Mouse (Mus musculus): ENCODE measurements around the gene Fam102a. TPM values are rescaled to one million over a fixed set of nuclear protein-coding genes. Genes with fewer than 3 reads are reported as not detected.

Gene Fam102a
- polyA plus RNA-seq, 1 experiment from 2014 or later: 13.1 TPM

DNA sequence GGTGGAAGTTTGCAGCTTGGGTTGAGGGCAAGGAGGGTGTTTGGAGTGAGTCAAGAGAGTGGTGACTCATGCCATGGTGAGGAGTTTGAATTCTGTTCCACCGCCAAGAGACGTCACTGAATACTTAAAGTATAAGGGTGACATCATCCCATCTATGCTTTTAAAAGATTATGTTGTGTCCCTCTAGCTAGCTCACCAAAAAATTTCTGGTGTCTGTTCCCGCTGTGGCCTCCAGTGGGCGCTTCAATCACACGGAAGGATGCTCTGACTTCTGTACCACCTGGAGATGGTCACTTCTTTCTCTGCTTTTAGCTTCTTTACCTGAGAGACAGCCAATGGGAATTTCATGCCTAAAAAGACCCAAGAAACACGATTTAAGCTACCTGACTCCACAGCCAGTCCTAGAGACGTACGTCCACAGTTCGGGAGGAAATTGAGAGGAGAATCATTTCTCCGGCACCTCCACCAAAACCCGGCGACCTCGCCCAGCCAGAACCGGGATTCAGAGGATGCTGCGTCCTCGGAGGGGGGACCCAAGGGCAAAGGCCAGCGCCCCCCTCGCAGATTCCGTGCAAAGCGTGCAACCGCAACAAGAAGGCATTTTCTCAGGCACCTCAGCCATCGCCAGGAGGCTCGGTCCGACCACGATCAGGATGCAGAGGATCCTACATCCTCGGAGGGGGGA, 39.9 kb downstream of the Fam102a start:
- peak; percentile 62 for DNase-seq (ENCODE audit: low spot score)
- no peaks in the 10 kb centered on the region for H3K9me3 ChIP-seq (ENCODE audit: control insufficient read depth, low read length)
- no peak overlapping the region for H3K27ac ChIP-seq (ENCODE audit: low read depth, low read length)
- WGBS: 2% methylated on average over 26 of the region's 26 CpGs
- H3K4me1 ChIP-seq (ENCODE audit: control insufficient read depth, insufficient read depth, low read length): peaks cover 7% of the 10 kb centered on the region
- peak overlapping the region; percentile 98 for H3K4me2 ChIP-seq (ENCODE audit: low read depth)
- peaks cover 16% of the 10 kb centered on the region; the same call in 1 of the 2 replicates for H3K27me3 ChIP-seq (ENCODE audit: control insufficient read depth, insufficient read depth, low read length)
- no peak for ATAC-seq (ENCODE audit: insufficient read depth, low FRiP score, low TSS enrichment)
- no peaks in the 10 kb centered on the region for H3K36me3 ChIP-seq (ENCODE audit: control insufficient read depth, insufficient read depth, low read length)
- peak overlapping the region; percentile 55 for H3K9ac ChIP-seq (ENCODE audit: low read length)
- H3K4me3 ChIP-seq (ENCODE audit: low read depth, low read length): peak overlapping the region; percentile 37

- Histone ChIP-seq H3K4me3 (ENCODE audit: low read depth, low read length) (peak within 1 kb of the TSS; percentile 37), H3K36me3 (ENCODE audit: control insufficient read depth, insufficient read depth, low read length) (no peaks in the 10 kb centered on the region), H3K4me2 (ENCODE audit: low read depth) (peak within 1 kb of the TSS; percentile 98), H3K9ac (ENCODE audit: low read length) (peak within 1 kb of the TSS; percentile 55), H3K27me3 (ENCODE audit: control insufficient read depth, insufficient read depth, low read length) (peaks cover 16% of the 10 kb centered on the region; the same call in 1 of the 2 replicates), H3K4me1 (ENCODE audit: control insufficient read depth, insufficient read depth, low read length) (peaks cover 7% of the 10 kb centered on the region), H3K9me3 (ENCODE audit: control insufficient read depth, low read length) (no peaks in the 10 kb centered on the region), H3K27ac (ENCODE audit: low read depth, low read length) (no peak within 1 kb of the TSS)
- WGBS: 6% methylated on average over 28 of the region's 28 CpGs
- ATAC-seq (ENCODE audit: insufficient read depth, low FRiP score, low TSS enrichment) (peak; percentile 78), DNase-seq (ENCODE audit: low spot score) (peak; percentile 75)
Observed at GRCm38 (mm10) chr2:32575586-32576160, 40.5 kb downstream of the Fam102a start, which contains the start of gene 9430097D07Rik. Gene 9430097D07Rik, minus strand, starts transcription at chr2:32575684.

GRCm38 (mm10) chr2:32576532-32576931, 41.4 kb downstream of the Fam102a start:
- no peak for ATAC-seq (ENCODE audit: insufficient read depth, low FRiP score, low TSS enrichment)
- no peak overlapping the region for H3K9ac ChIP-seq (ENCODE audit: low read length)

GRCm38 (mm10) chr2:32578146-32579046, 43.3 kb downstream of the Fam102a start:
- Histone ChIP-seq H3K27me3 (ENCODE audit: control insufficient read depth, insufficient read depth, low read length) (peaks cover 16% of the 10 kb centered on the region; the same call in 1 of the 2 replicates), H3K4me3 (ENCODE audit: low read depth, low read length) (no peak overlapping the region), H3K36me3 (ENCODE audit: control insufficient read depth, insufficient read depth, low read length) (no peaks in the 10 kb centered on the region), H3K9me3 (ENCODE audit: control insufficient read depth, low read length) (no peaks in the 10 kb centered on the region), H3K4me1 (ENCODE audit: control insufficient read depth, insufficient read depth, low read length) (0 out of 2 replicates have a peak, but pooled peaks cover 2% of the 10 kb centered on the region), H3K4me2 (ENCODE audit: low read depth) (no peak overlapping the region), H3K27ac (ENCODE audit: low read depth, low read length) (no peak overlapping the region), H3K9ac (ENCODE audit: low read length) (no peak overlapping the region)
- no peak for DNase-seq (ENCODE audit: low spot score)
- no peak for ATAC-seq (ENCODE audit: insufficient read depth, low FRiP score, low TSS enrichment)
- WGBS: 42% methylated on average over 24 of the region's 30 CpGs

More at GRCm38 (mm10) chr2:32576532-32576931, 41.4 kb downstream of the Fam102a start:
- 91% methylated on average over 9 of the region's 9 CpGs for WGBS
- no peak overlapping the region for H3K4me3 ChIP-seq (ENCODE audit: low read depth, low read length)
- no peaks in the 10 kb centered on the region for H3K9me3 ChIP-seq (ENCODE audit: control insufficient read depth, low read length)
- no peak for DNase-seq (ENCODE audit: low spot score)
- H3K27ac ChIP-seq (ENCODE audit: low read depth, low read length): no peak overlapping the region
- peaks cover 16% of the 10 kb centered on the region; the same call in 1 of the 2 replicates for H3K27me3 ChIP-seq (ENCODE audit: control insufficient read depth, insufficient read depth, low read length)
- H3K4me2 ChIP-seq (ENCODE audit: low read depth): no peak overlapping the region
- no peaks in the 10 kb centered on the region for H3K36me3 ChIP-seq (ENCODE audit: control insufficient read depth, insufficient read depth, low read length)
- H3K4me1 ChIP-seq (ENCODE audit: control insufficient read depth, insufficient read depth, low read length): peaks cover 3% of the 10 kb centered on the region

DNA sequence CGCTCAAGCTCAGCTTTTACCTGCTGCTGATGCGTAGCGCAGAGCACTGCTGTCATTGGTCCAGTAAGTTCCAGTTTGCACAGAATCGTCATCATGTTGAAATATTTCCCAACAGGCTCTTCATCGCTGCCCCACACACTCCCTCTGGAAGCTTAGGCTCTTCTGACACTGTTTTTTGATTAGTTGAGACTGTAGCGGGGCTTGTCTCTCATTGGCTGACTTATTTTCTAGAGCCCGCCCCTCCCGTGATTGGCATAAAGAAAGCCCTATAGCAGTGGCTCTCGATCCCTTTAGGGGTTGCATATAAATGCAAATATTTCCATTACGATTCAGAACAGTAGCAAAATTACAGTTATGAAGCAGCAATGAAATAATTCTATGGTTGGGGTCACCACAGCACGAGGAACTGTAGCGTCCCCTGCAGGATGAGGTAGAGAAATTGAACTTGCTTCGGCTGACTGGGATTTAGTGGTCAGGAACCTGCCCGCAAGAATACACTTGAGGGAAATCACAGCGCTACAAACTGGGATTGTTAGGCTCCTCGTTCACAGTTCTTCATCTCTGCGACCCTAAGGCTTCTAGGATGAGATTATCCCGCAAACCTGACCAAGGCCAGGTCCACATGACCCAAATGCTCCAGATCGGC, 46.4 kb downstream of the Fam102a start:
- Histone ChIP-seq H3K4me1 (ENCODE audit: control insufficient read depth, insufficient read depth, low read length) (no peaks in the 10 kb centered on the region), H3K27ac (ENCODE audit: low read depth, low read length) (no peak overlapping the region), H3K27me3 (ENCODE audit: control insufficient read depth, insufficient read depth, low read length) (peaks cover 16% of the 10 kb centered on the region; the same call in 1 of the 2 replicates), H3K4me3 (ENCODE audit: low read depth, low read length) (no peak overlapping the region; the same call in 1 of the 2 replicates), H3K36me3 (ENCODE audit: control insufficient read depth, insufficient read depth, low read length) (no peaks in the 10 kb centered on the region), H3K4me2 (ENCODE audit: low read depth) (peak overlapping the region; percentile 20; the same call in 1 of the 2 replicates), H3K9ac (ENCODE audit: low read length) (no peak overlapping the region), H3K9me3 (ENCODE audit: control insufficient read depth, low read length) (no peaks in the 10 kb centered on the region)
- no peak for ATAC-seq (ENCODE audit: insufficient read depth, low FRiP score, low TSS enrichment)
- peak; percentile 68 for DNase-seq (ENCODE audit: low spot score)
- 37% methylated on average over 19 of the region's 19 CpGs for WGBS

DNA sequence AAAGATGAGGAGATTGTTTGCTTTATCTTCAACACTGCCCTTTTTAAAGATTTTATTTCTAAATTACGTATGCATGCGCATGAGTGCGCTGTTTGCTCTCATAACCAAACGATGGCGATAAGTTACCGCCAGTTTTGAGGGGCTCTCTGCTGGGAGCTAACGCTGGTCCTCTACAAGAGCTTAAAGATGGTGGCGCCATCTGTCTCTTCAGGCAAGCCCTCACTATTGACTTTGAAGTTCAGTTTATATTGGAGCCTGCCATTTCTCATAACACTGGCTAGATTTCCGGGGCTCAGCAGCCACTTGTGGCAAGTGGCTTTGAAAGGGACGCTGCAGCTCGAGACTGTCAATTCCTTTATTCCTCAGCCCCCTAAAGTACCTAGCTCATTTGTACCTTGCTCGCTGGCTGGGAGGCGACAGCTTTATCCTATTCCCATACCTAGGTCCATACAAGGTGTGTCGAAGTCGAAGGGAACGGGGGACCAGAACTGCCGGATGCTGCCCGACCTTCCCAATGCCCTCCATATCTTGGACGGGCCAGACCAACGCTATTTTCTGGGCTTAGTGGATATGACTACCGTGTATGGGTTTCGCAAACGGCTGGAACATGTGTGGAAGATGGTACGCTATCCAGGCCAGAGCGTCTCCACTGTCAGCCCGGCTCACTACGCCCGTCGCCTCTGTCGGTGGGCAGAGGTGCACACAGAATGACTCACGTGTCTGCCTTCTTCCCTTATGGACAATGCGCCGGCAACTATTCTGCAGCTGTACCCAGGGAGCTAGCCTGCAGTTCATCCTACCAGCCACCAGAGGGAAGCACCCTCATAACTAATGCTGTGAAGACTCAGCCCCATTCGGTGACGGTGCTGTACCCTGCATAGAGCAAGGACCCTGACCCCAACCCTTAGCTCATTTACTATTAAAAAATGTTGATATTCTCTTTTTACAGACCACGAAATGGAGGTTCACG, 48.0 kb downstream of the Fam102a start:
- Histone ChIP-seq H3K4me1 (ENCODE audit: control insufficient read depth, insufficient read depth, low read length) (peaks cover 5% of the 10 kb centered on the region; the same call in 1 of the 2 replicates), H3K4me2 (ENCODE audit: low read depth) (peak overlapping the region; percentile 44), H3K27ac (ENCODE audit: low read depth, low read length) (no peak overlapping the region), H3K9ac (ENCODE audit: low read length) (peak overlapping the region; percentile 35; the same call in 1 of the 2 replicates), H3K27me3 (ENCODE audit: control insufficient read depth, insufficient read depth, low read length) (peaks cover 12% of the 10 kb centered on the region; the same call in 1 of the 2 replicates), H3K36me3 (ENCODE audit: control insufficient read depth, insufficient read depth, low read length) (no peaks in the 10 kb centered on the region), H3K4me3 (ENCODE audit: low read depth, low read length) (peak overlapping the region; percentile 21), H3K9me3 (ENCODE audit: control insufficient read depth, low read length) (no peaks in the 10 kb centered on the region)
- ATAC-seq (ENCODE audit: insufficient read depth, low FRiP score, low TSS enrichment) (peak; percentile 79), DNase-seq (ENCODE audit: low spot score) (peak; percentile 83)
- 16% methylated on average over 37 of the region's 37 CpGs for WGBS

DNA sequence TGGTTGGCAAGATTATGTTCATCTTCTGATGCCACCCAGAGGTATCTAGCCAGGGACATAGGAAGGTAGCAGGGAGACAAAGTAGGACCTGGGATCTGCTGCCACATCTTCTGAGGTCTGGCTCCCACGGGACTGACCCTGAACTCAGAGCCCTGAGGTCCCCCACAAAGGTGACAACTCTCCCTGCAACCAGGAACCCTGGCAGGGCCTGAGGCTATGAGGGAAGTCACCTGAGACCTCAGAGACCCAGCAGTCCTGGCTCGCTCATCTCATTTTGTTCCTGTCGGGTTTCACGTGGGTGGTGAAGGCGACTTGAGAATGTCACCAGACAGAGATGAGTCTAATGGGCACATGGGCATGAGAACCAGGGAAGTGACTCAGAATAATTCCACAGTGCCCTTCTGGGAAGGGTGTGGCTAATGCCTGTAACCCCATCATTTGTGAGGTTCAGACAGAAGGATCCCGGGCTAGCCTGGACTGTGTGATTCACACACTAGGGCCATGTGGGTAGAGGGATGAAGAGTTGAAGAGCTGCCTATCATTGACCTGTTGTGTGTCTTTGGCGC, 50.1 kb downstream of the Fam102a start:
- Histone ChIP-seq H3K4me1 (ENCODE audit: control insufficient read depth, insufficient read depth, low read length) (peaks cover 5% of the 10 kb centered on the region; the same call in 1 of the 2 replicates), H3K27me3 (ENCODE audit: control insufficient read depth, insufficient read depth, low read length) (no peaks in the 10 kb centered on the region), H3K9me3 (ENCODE audit: control insufficient read depth, low read length) (no peaks in the 10 kb centered on the region), H3K9ac (ENCODE audit: low read length) (no peak overlapping the region), H3K27ac (ENCODE audit: low read depth, low read length) (no peak overlapping the region), H3K4me3 (ENCODE audit: low read depth, low read length) (no peak overlapping the region), H3K36me3 (ENCODE audit: control insufficient read depth, insufficient read depth, low read length) (no peaks in the 10 kb centered on the region), H3K4me2 (ENCODE audit: low read depth) (no peak overlapping the region)
- ATAC-seq (ENCODE audit: insufficient read depth, low FRiP score, low TSS enrichment) (no peak), DNase-seq (ENCODE audit: low spot score) (no peak)
- WGBS: 83% methylated on average over 7 of the region's 7 CpGs
